In genomic region chr12:111309931-111310330, GRCm38 (mm10) we compare ENCODE assay signal across 19 mouse cellular contexts. TPM values are rescaled to one million over a fixed set of nuclear protein-coding genes. Genes with fewer than 3 reads are reported as not detected.
DNase-seq lines count a peak whose midpoint lies in the region; TF ChIP-seq lines count a peak whose summit lies in the region.
"Had no signal": no experiment of that assay in that cellular context is flagged by ENCODE, and none has a peak within 500 bp of the region (broad histone marks: within the 10 kb centered on the region; RNA-seq: fewer than 3 reads in every experiment).

No protein-coding gene starts in this region.

- no peaks in the 10 kb centered on the region for H3K9me3 ChIP-seq in E14TG2a.4 (ENCODE audit: low read length)
- H3K9me3 ChIP-seq: embryonic facial prominence, embryonic 13.5 days; embryonic facial prominence, embryonic 15.5 days; forebrain, embryonic 10.5 days; forebrain, embryonic 12.5 days had no signal

- TF ChIP-seq CTCF in E14TG2a.4 (conservative IDR thresholded peaks at IDR 0.05; ENCODE audit: low read length): no peak

- peaks cover 97% of the 10 kb centered on the region for H3K36me3 ChIP-seq in E14TG2a.4 (ENCODE audit: insufficient read depth, low read length)

- 0 out of 2 replicates have a peak overlapping the region, but pooled peaks have one; percentile 10 for H3K4me3 ChIP-seq in E14TG2a.4 (replicated peaks; ENCODE audit: low read length)
- H3K4me3 ChIP-seq: embryonic facial prominence, embryonic 13.5 days; embryonic facial prominence, embryonic 15.5 days; erythroblast, embryonic 14.5 days; forebrain, embryonic 10.5 days; forebrain, embryonic 12.5 days had no signal

- peak; percentile 51 for DNase-seq in ES-CJ7 (ENCODE audit: low read depth, low spot score)
- DNase-seq in ZHBTc4 (ENCODE audit: low read depth, low spot score): peak; percentile 71
- no peak for DNase-seq in thymus, postnatal 4 days
- no peak for DNase-seq in urinary bladder, adult 2 months (ENCODE audit: low spot score)
- DNase-seq: adrenal gland, adult 2 months; adrenal gland, postnatal 10 days; adrenal gland, postnatal 25 days; cerebellum, adult 18-20 months; cerebellum, adult 8-10 months; cerebellum, adult 9-11 months; cerebellum, postnatal 14 days; cerebellum, postnatal 36 days; embryo, embryonic 11 days had no signal

- peaks cover 41% of the 10 kb centered on the region for H3K4me1 ChIP-seq in E14TG2a.4 (replicated peaks; ENCODE audit: low read depth, low read length)
- H3K4me1 ChIP-seq: embryonic facial prominence, embryonic 13.5 days; embryonic facial prominence, embryonic 15.5 days; forebrain, embryonic 10.5 days; forebrain, embryonic 12.5 days had no signal

- no peaks in the 10 kb centered on the region for H3K27me3 ChIP-seq in E14TG2a.4 (ENCODE audit: insufficient read depth, low read length)
- H3K27me3 ChIP-seq: embryonic facial prominence, embryonic 13.5 days; embryonic facial prominence, embryonic 15.5 days; forebrain, embryonic 12.5 days had no signal

RNA-seq across cellular contexts. Expression of gene Amn, which starts 39.0 kb away (rescaled TPM):
- 2.3 and 4.1 TPM in 2 replicates for polyA plus RNA-seq in urinary bladder, adult 2 months (2012; rRNA removed)

Comparison
In these comparisons a context has a peak if more than half of its experiments do, and no peak if none do; other contexts are left out.
1. DNase-seq: peak in ES-CJ7 (single experiment) and ZHBTc4 (single experiment); none in thymus, postnatal 4 days (single experiment) and urinary bladder, adult 2 months (single experiment).